Comparison of ENCODE assay signal across 8 mouse cellular contexts in genomic region chr14:105232421-105232820, GRCm38 (mm10). TPM values are rescaled to one million over a fixed set of nuclear protein-coding genes. Genes with fewer than 3 reads are reported as not detected.
DNase-seq lines count a peak whose midpoint lies in the region; ATAC-seq and TF ChIP-seq lines count a peak whose summit lies in the region.

No protein-coding gene starts in this region.

- H3K4me1 ChIP-seq in G1E (ENCODE audit: insufficient read depth, low read depth, low read length) = no peaks in the 10 kb centered on the region; the same call in 1 of the 2 replicates
- H3K4me1 ChIP-seq in bone marrow macrophage, adult 2 months (ENCODE audit: control insufficient read depth, insufficient read depth, low read length) = no peaks in the 10 kb centered on the region
- H3K4me1 ChIP-seq in liver, postnatal 0 days (ENCODE audit: insufficient read depth) = no peaks in the 10 kb centered on the region

- H3K27me3 ChIP-seq in G1E (ENCODE audit: insufficient read depth, low read length) = no peaks in the 10 kb centered on the region
- H3K27me3 ChIP-seq in liver, postnatal 0 days (ENCODE audit: insufficient read depth, low read length) = no peaks in the 10 kb centered on the region

- no peak overlapping the region for H3K27ac ChIP-seq in bone marrow macrophage, adult 2 months (ENCODE audit: insufficient read depth, low read depth, low read length)
- no peak overlapping the region for H3K27ac ChIP-seq in liver, postnatal 0 days (ENCODE audit: low read depth)

- no peak overlapping the region for H3K9ac ChIP-seq in liver, postnatal 0 days (replicated peaks)

- 28% methylated on average over 6 of the region's 6 CpGs for WGBS in liver, postnatal 0 days (ENCODE audit: insufficient replicate concordance)

- H3K4me3 ChIP-seq in G1E (ENCODE audit: low read depth, low read length) = no peak overlapping the region
- H3K4me3 ChIP-seq in bone marrow macrophage, adult 2 months (ENCODE audit: insufficient read depth, low read length) = no peak overlapping the region
- no peak overlapping the region for H3K4me3 ChIP-seq in liver, postnatal 0 days (ENCODE audit: low read depth, low read length)

- no peaks in the 10 kb centered on the region for H3K36me3 ChIP-seq in G1E (replicated peaks)
- no peaks in the 10 kb centered on the region for H3K36me3 ChIP-seq in liver, postnatal 0 days (replicated peaks; ENCODE audit: insufficient read depth, low read length)

- no peak for TF ChIP-seq POLR2A in bone marrow macrophage, adult 2 months (IDR thresholded peaks at IDR 0.05; ENCODE audit: borderline replicate concordance, low read depth, low read length)

- ATAC-seq in G1E (ENCODE audit: extremely low read depth, insufficient number of reproducible peaks, low FRiP score, poor library complexity, severe bottlenecking) = peak; percentile 47; the same call in 1 of the 2 replicates
- peak; percentile 81 to 93 for ATAC-seq in hematopoietic stem cell, adult 5-6 weeks (replicated peaks in 1 of 2; ENCODE audit: insufficient read depth in 1 of 2, low FRiP score in 2 of 2, low TSS enrichment in 1 of 2, low read depth in 1 of 2, poor library complexity in 2 of 2, severe bottlenecking in 2 of 2)
- peak; percentile 71 for ATAC-seq in liver, postnatal 0 days

- TF ChIP-seq CTCF in G1E (IDR thresholded peaks at IDR 0.05; ENCODE audit: low read depth, low read length) = peak; percentile 28; the same call in 1 of the 2 replicates
- TF ChIP-seq CTCF in bone marrow macrophage, adult 2 months (IDR thresholded peaks at IDR 0.05; ENCODE audit: low read depth, low read length) = peak; percentile 33; the same call in 1 of the 2 replicates
- peak; percentile 80 for TF ChIP-seq CTCF in liver, postnatal 0 days (IDR thresholded peaks at IDR 0.05; ENCODE audit: low read depth)

- no peaks in the 10 kb centered on the region for H3K9me3 ChIP-seq in G1E (replicated peaks)
- no peaks in the 10 kb centered on the region for H3K9me3 ChIP-seq in liver, postnatal 0 days (ENCODE audit: low read length)

- no peak overlapping the region for H3K4me2 ChIP-seq in liver, postnatal 0 days (ENCODE audit: low read depth, low read length)

- peak; percentile 17 for DNase-seq in layer of hippocampus, adult 9-11 months
- no peak for DNase-seq in layer of hippocampus, postnatal 25 days (ENCODE audit: extremely low spot score in 1 of 2, low spot score in 1 of 2)
- no peak for DNase-seq in G1E (ENCODE audit: low spot score)
- DNase-seq in liver, postnatal 0 days = peak; percentile 46
- DNase-seq in telencephalon, adult 2 months (ENCODE audit: low read depth, low spot score) = peak; percentile 41
- no peak for DNase-seq in gastrocnemius, postnatal 10 days

- TF ChIP-seq EP300 in liver, postnatal 0 days (IDR thresholded peaks at IDR 0.05; ENCODE audit: low read depth) = no peak

RNA-seq across cellular contexts. Expression of gene Ndfip2, which starts 26.0 kb away (rescaled TPM):
- 10 to 100 TPM; 90.3 to 94.9 TPM for total RNA-seq in layer of hippocampus, postnatal 25 days (2021)
- total RNA-seq in G1E (2014; fragmentation: Nextera tagmentation) (36.2 and 39.2 TPM in 2 replicates), G1E (2017) (42.6 and 53.0 TPM in 2 replicates)
- polyA plus RNA-seq in G1E (2012) = 10.2 and 12.6 TPM in 2 replicates
- 29.4 and 33.6 TPM in 2 replicates for polyA plus RNA-seq in bone marrow macrophage, adult 2 months (2012; ENCODE audit: insufficient read depth, insufficient read length, missing spikeins)
- 17.4 and 27.1 TPM in 2 replicates for total RNA-seq in hematopoietic stem cell, adult 5-6 weeks (2017)
- 40.5 and 44.0 TPM in 2 replicates for polyA plus RNA-seq in liver, postnatal 0 days (2015; fragmentation: Nextera tagmentation; extraction: Ambion mirVana)
- 10 to 100 TPM; 17.9 to 19.4 TPM for total RNA-seq in gastrocnemius, postnatal 10 days (2021)

RNA-seq across cellular contexts. Expression of gene Rbm26, which starts 55.3 kb away (rescaled TPM):
- 10 to 100 TPM; 51.5 to 63.4 TPM for total RNA-seq in layer of hippocampus, postnatal 25 days (2021)
- 202 and 223 TPM in 2 replicates for total RNA-seq in G1E (2014; fragmentation: Nextera tagmentation)
- 81.0 and 94.8 TPM in 2 replicates for total RNA-seq in G1E (2017)
- 19.1 and 25.6 TPM in 2 replicates for polyA plus RNA-seq in G1E (2012)
- 43.2 and 46.0 TPM in 2 replicates for polyA plus RNA-seq in bone marrow macrophage, adult 2 months (2012; ENCODE audit: insufficient read depth, insufficient read length, missing spikeins)
- 97.7 and 104 TPM in 2 replicates for total RNA-seq in hematopoietic stem cell, adult 5-6 weeks (2017)
- 8.3 and 9.8 TPM in 2 replicates for polyA plus RNA-seq in liver, postnatal 0 days (2015; fragmentation: Nextera tagmentation; extraction: Ambion mirVana)
- 10 to 100 TPM; 24.8 to 34.3 TPM for total RNA-seq in gastrocnemius, postnatal 10 days (2021)

Comparison
In these comparisons a context has a peak if more than half of its experiments do, and no peak if none do; other contexts are left out.
1. DNase-seq: peak in layer of hippocampus, adult 9-11 months (single experiment), liver, postnatal 0 days (single experiment) and telencephalon, adult 2 months (single experiment); none in layer of hippocampus, postnatal 25 days (0 of 2), G1E (single experiment) and gastrocnemius, postnatal 10 days (single experiment).
2. CTCF ChIP-seq: peak in every context shown above with its lines; median percentile 80 in liver, postnatal 0 days; 33 in bone marrow macrophage, adult 2 months; 28 in G1E.
3. Peak in every context shown above with its lines, with median percentiles within 50 percentile points of each other: ATAC-seq.